Mouse (Mus musculus): ENCODE measurements at regions not wholly inside any gene's neighbourhood (a gene's known extent, or its start where the extent isn't known, plus 50 kb on each side); places are given as distances from the start of the nearest gene placed in this dataset.

GRCm38 (mm10) chr3:151294606-151295005 is 143.1 kb upstream of the Adgrl4 start:
- Histone ChIP-seq H3K79me2 (replicated peaks; ENCODE audit: control insufficient read depth, insufficient read depth, low read length) (no peaks in the 10 kb centered on the region), H3K36me3 (ENCODE audit: control insufficient read depth, insufficient read depth, low read length) (peaks cover 12% of the 10 kb centered on the region), H3K9ac (ENCODE audit: low read depth, low read length) (peak overlapping the region; percentile 55; the same call in 1 of the 2 replicates), H3K4me1 (ENCODE audit: control insufficient read depth, insufficient read depth, low read length) (peaks cover 10% of the 10 kb centered on the region), H3K4me3 (peak overlapping the region; percentile 24), H3K27ac (peak overlapping the region; percentile 91), H3K27me3 (ENCODE audit: control insufficient read depth, insufficient read depth, low read length) (no peaks in the 10 kb centered on the region)
- 51% methylated on average over 7 of the region's 7 CpGs for WGBS
- TF ChIP-seq CTCF (IDR thresholded peaks at IDR 0.05) (no peak), EP300 (IDR thresholded peaks at IDR 0.05; ENCODE audit: insufficient read depth, low read depth, low read length) (no peak), POLR2A (IDR thresholded peaks at IDR 0.05; ENCODE audit: insufficient read depth, low read depth, low read length) (no peak)
- DNase-seq, result no peak
- intact Hi-C loops (cut with DNase I), result loop anchor here (1.0 to 5.0 kb wide), 2 partner anchors 130 to 143 kb away; partner anchors contain the start of gene Adgrl4

- Histone ChIP-seq H3K27ac (peak overlapping the region; percentile 91), H3K79me2 (replicated peaks; ENCODE audit: control insufficient read depth, insufficient read depth, low read length) (no peaks in the 10 kb centered on the region), H3K4me1 (ENCODE audit: control insufficient read depth, insufficient read depth, low read length) (peaks cover 10% of the 10 kb centered on the region), H3K27me3 (ENCODE audit: control insufficient read depth, insufficient read depth, low read length) (no peaks in the 10 kb centered on the region), H3K36me3 (ENCODE audit: control insufficient read depth, insufficient read depth, low read length) (peaks cover 12% of the 10 kb centered on the region), H3K4me3 (peak overlapping the region; percentile 24), H3K9ac (ENCODE audit: low read depth, low read length) (peak overlapping the region; percentile 55; the same call in 1 of the 2 replicates)
- intact Hi-C loops (cut with DNase I), result loop anchor here (5.0 kb wide), 1 partner anchor 142 kb away; the partner anchor contains the start of gene Adgrl4
- DNase-seq, result no peak
- TF ChIP-seq POLR2A (IDR thresholded peaks at IDR 0.05; ENCODE audit: insufficient read depth, low read depth, low read length), result no peak
- TF ChIP-seq CTCF (IDR thresholded peaks at IDR 0.05), result no peak
- TF ChIP-seq EP300 (IDR thresholded peaks at IDR 0.05; ENCODE audit: insufficient read depth, low read depth, low read length), result no peak
- 38% methylated on average over 9 of the region's 9 CpGs for WGBS
These were observed 142.7 kb upstream of the Adgrl4 start for GRCm38 (mm10) chr3:151295027-151295426.

DNA sequence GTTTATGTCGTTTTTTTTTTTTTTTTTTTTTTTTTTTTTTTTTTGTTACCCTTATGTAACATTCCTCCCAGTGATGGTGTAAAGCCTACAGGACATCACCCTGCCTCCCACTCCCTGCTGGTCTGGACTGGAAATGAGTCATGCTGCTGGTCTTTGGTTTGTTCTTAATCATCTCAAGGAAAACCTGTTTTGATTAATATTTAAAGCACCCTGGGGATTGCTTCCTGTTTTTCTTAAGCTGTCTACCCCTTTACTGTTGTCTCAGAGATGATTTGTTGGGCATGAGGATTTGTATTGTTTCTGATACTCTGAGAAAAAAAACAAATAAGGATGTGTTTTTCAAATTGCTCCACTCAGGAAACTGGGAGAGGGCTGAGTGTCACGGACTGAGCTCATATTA is 139.4 kb upstream of the Adgrl4 start:
- Histone ChIP-seq H3K36me3 (ENCODE audit: control insufficient read depth, insufficient read depth, low read length) (peaks cover 12% of the 10 kb centered on the region), H3K79me2 (replicated peaks; ENCODE audit: control insufficient read depth, insufficient read depth, low read length) (no peaks in the 10 kb centered on the region), H3K4me1 (ENCODE audit: control insufficient read depth, insufficient read depth, low read length) (peaks cover 10% of the 10 kb centered on the region), H3K27ac (peak overlapping the region; percentile 83), H3K27me3 (ENCODE audit: control insufficient read depth, insufficient read depth, low read length) (no peaks in the 10 kb centered on the region), H3K9ac (ENCODE audit: low read depth, low read length) (no peak overlapping the region), H3K4me3 (no peak overlapping the region)
- intact Hi-C loops (cut with DNase I), result loop anchor here (1.0 to 5.0 kb wide), 3 partner anchors 25 to 139 kb away; partner anchors contain the start of gene Adgrl4
- 30% methylated on average over 2 of the region's 2 CpGs for WGBS
- TF ChIP-seq POLR2A (IDR thresholded peaks at IDR 0.05; ENCODE audit: insufficient read depth, low read depth, low read length), result no peak
- peak; percentile 83 for TF ChIP-seq EP300 (IDR thresholded peaks at IDR 0.05; ENCODE audit: insufficient read depth, low read depth, low read length)
- peak in 1 of 2 experiments; percentile 20 for DNase-seq

GRCm38 (mm10) chr3:151305402-151305801 is 132.3 kb upstream of the Adgrl4 start:
- H3K4me1 ChIP-seq (ENCODE audit: control insufficient read depth, insufficient read depth, low read length), result no peaks in the 10 kb centered on the region
- intact Hi-C loops (cut with DNase I), result no loop called here
- H3K27ac ChIP-seq, result no peak overlapping the region
- H3K79me2 ChIP-seq (replicated peaks; ENCODE audit: control insufficient read depth, insufficient read depth, low read length), result no peaks in the 10 kb centered on the region
- H3K27me3 ChIP-seq (ENCODE audit: control insufficient read depth, insufficient read depth, low read length), result no peaks in the 10 kb centered on the region
- no peak overlapping the region for H3K9ac ChIP-seq (ENCODE audit: low read depth, low read length)
- DNase-seq, result no peak
- H3K4me3 ChIP-seq, result no peak overlapping the region
- H3K36me3 ChIP-seq (ENCODE audit: control insufficient read depth, insufficient read depth, low read length), result no peaks in the 10 kb centered on the region
- 88% methylated on average over 4 of the region's 4 CpGs for WGBS
- TF ChIP-seq CTCF (IDR thresholded peaks at IDR 0.05), result no peak
- TF ChIP-seq POLR2A (IDR thresholded peaks at IDR 0.05; ENCODE audit: insufficient read depth, low read depth, low read length), result no peak
- no peak for TF ChIP-seq EP300 (IDR thresholded peaks at IDR 0.05; ENCODE audit: insufficient read depth, low read depth, low read length)

DNA sequence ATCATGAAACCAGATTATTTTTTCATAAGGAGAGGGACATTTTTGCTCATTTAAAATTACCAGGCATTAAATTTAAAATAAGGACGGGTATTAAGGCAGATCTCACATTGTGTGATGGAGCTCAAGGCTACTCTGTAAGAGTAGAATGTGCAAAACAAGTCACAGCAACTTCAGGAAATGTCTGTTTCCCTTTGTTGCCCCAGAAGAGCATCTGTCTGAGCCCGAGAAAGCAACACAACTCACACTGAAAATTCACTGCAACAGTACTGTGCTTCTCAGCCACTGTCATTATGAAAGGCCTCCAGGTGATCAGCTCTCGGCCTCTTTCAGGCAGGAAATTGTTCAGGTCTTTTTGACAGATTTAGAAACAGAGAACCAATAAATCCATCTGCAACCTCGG is 129.7 kb upstream of the Adgrl4 start:
- H3K27me3 ChIP-seq (ENCODE audit: control insufficient read depth, insufficient read depth, low read length), result no peaks in the 10 kb centered on the region
- H3K4me1 ChIP-seq (ENCODE audit: control insufficient read depth, insufficient read depth, low read length), result no peaks in the 10 kb centered on the region
- H3K9ac ChIP-seq (ENCODE audit: low read depth, low read length), result no peak overlapping the region
- no peaks in the 10 kb centered on the region for H3K36me3 ChIP-seq (ENCODE audit: control insufficient read depth, insufficient read depth, low read length)
- no peak overlapping the region for H3K4me3 ChIP-seq
- WGBS, result 36% methylated on average over 4 of the region's 4 CpGs
- H3K27ac ChIP-seq, result no peak overlapping the region; the same call in 1 of the 2 replicates
- TF ChIP-seq CTCF (IDR thresholded peaks at IDR 0.05) (no peak), POLR2A (IDR thresholded peaks at IDR 0.05; ENCODE audit: insufficient read depth, low read depth, low read length) (no peak), EP300 (IDR thresholded peaks at IDR 0.05; ENCODE audit: insufficient read depth, low read depth, low read length) (no peak)
- intact Hi-C loops (cut with DNase I), result no loop called here
- DNase-seq, result no peak
- no peaks in the 10 kb centered on the region for H3K79me2 ChIP-seq (replicated peaks; ENCODE audit: control insufficient read depth, insufficient read depth, low read length)

GRCm38 (mm10) chr3:151323835-151324234 is 113.9 kb upstream of the Adgrl4 start:
- DNase-seq, result peak; percentile 44 to 72
- Histone ChIP-seq H3K9ac (ENCODE audit: low read depth, low read length) (no peak overlapping the region), H3K36me3 (ENCODE audit: control insufficient read depth, insufficient read depth, low read length) (peaks cover 6% of the 10 kb centered on the region), H3K27ac (peak overlapping the region; percentile 83), H3K27me3 (ENCODE audit: control insufficient read depth, insufficient read depth, low read length) (no peaks in the 10 kb centered on the region), H3K4me1 (ENCODE audit: control insufficient read depth, insufficient read depth, low read length) (peaks cover 4% of the 10 kb centered on the region), H3K79me2 (replicated peaks; ENCODE audit: control insufficient read depth, insufficient read depth, low read length) (no peaks in the 10 kb centered on the region), H3K4me3 (no peak overlapping the region)
- TF ChIP-seq POLR2A (IDR thresholded peaks at IDR 0.05; ENCODE audit: insufficient read depth, low read depth, low read length), result no peak
- peak; percentile 83; the same call in 1 of the 2 replicates for TF ChIP-seq EP300 (IDR thresholded peaks at IDR 0.05; ENCODE audit: insufficient read depth, low read depth, low read length)
- TF ChIP-seq CTCF (IDR thresholded peaks at IDR 0.05), result no peak
- WGBS, result 10% methylated on average over 3 of the region's 3 CpGs
- intact Hi-C loops (cut with DNase I), result loop anchor here (1.0 to 2.0 kb wide), 2 partner anchors 26 to 93 kb away; no protein-coding TSS in a partner anchor

Data from heart, adult 2 months (tissue).